Mouse (Mus musculus): Measurements from ENCODE around the gene Cobll1. TPM values are rescaled to one million over a fixed set of nuclear protein-coding genes. Genes with fewer than 3 reads are reported as not detected.

Gene Cobll1
- polyA plus RNA-seq, 1 experiment from 2014 or later = 19.9 TPM

GRCm38 (mm10) chr2:65188585-65188984, 50.6 kb downstream of the Cobll1 start:
- H3K27me3 ChIP-seq (replicated peaks) = no peaks in the 10 kb centered on the region
- H3K4me2 ChIP-seq (replicated peaks) = no peak overlapping the region
- H3K27ac ChIP-seq = no peak overlapping the region
- whole genome bisulfite sequencing = 52% methylated on average over 6 of the region's 6 CpGs
- H3K36me3 ChIP-seq = no peaks in the 10 kb centered on the region
- no peak for ATAC-seq
- no peak overlapping the region for H3K4me3 ChIP-seq (replicated peaks)
- H3K9me3 ChIP-seq = no peaks in the 10 kb centered on the region
- peaks cover 15% of the 10 kb centered on the region for H3K4me1 ChIP-seq (replicated peaks)
- H3K9ac ChIP-seq = no peak overlapping the region

- no peak overlapping the region for H3K4me3 ChIP-seq (replicated peaks)
- no peaks in the 10 kb centered on the region for H3K27me3 ChIP-seq (replicated peaks)
- H3K4me2 ChIP-seq (replicated peaks) = no peak overlapping the region
- ATAC-seq = no peak
- peaks cover 15% of the 10 kb centered on the region for H3K4me1 ChIP-seq (replicated peaks)
- H3K9ac ChIP-seq = no peak overlapping the region
- H3K36me3 ChIP-seq = no peaks in the 10 kb centered on the region
- no peak overlapping the region for H3K27ac ChIP-seq
- H3K9me3 ChIP-seq = no peaks in the 10 kb centered on the region
Observed at GRCm38 (mm10) chr2:65187652-65188051, 51.6 kb downstream of the Cobll1 start.

- Histone ChIP-seq H3K9me3 (no peaks in the 10 kb centered on the region), H3K4me1 (replicated peaks) (peaks cover 13% of the 10 kb centered on the region), H3K27me3 (replicated peaks) (no peaks in the 10 kb centered on the region), H3K4me2 (replicated peaks) (no peak overlapping the region), H3K27ac (no peak overlapping the region), H3K4me3 (replicated peaks) (no peak overlapping the region), H3K9ac (no peak overlapping the region), H3K36me3 (no peaks in the 10 kb centered on the region)
- 90% methylated on average over 3 of the region's 3 CpGs for WGBS
- no peak for ATAC-seq
Observed at GRCm38 (mm10) chr2:65187164-65187563, 52.0 kb downstream of the Cobll1 start.

GRCm38 (mm10) chr2:65182747-65183146, 56.5 kb downstream of the Cobll1 start:
- Histone ChIP-seq H3K4me3 (replicated peaks) (no peak overlapping the region), H3K9ac (no peak overlapping the region), H3K9me3 (no peaks in the 10 kb centered on the region), H3K4me2 (replicated peaks) (no peak overlapping the region), H3K36me3 (no peaks in the 10 kb centered on the region), H3K4me1 (replicated peaks) (peaks cover 8% of the 10 kb centered on the region), H3K27ac (no peak overlapping the region), H3K27me3 (replicated peaks) (no peaks in the 10 kb centered on the region)
- 43% methylated on average over 2 of the region's 2 CpGs for WGBS
- no peak for ATAC-seq

- Histone ChIP-seq H3K4me1 (replicated peaks) (peaks cover 8% of the 10 kb centered on the region), H3K9ac (no peak overlapping the region), H3K4me3 (replicated peaks) (no peak overlapping the region), H3K4me2 (replicated peaks) (no peak overlapping the region), H3K36me3 (no peaks in the 10 kb centered on the region), H3K27ac (no peak overlapping the region), H3K27me3 (replicated peaks) (no peaks in the 10 kb centered on the region), H3K9me3 (no peaks in the 10 kb centered on the region)
- ATAC-seq = no peak
- WGBS = 75% methylated on average over 8 of the region's 8 CpGs
Observed at GRCm38 (mm10) chr2:65181736-65182135, 57.5 kb downstream of the Cobll1 start.

- ATAC-seq = peak; percentile 12; the same call in 1 of the 2 replicates
- WGBS = 37% methylated on average over 9 of the region's 9 CpGs
- H3K4me2 ChIP-seq (replicated peaks) = peak overlapping the region; percentile 26; the same call in 1 of the 2 replicates
- H3K27me3 ChIP-seq (replicated peaks) = no peaks in the 10 kb centered on the region
- H3K4me3 ChIP-seq (replicated peaks) = no peak overlapping the region
- peaks cover 8% of the 10 kb centered on the region for H3K4me1 ChIP-seq (replicated peaks)
- H3K27ac ChIP-seq = no peak overlapping the region
- H3K9me3 ChIP-seq = no peaks in the 10 kb centered on the region
- H3K9ac ChIP-seq = no peak overlapping the region
- H3K36me3 ChIP-seq = no peaks in the 10 kb centered on the region
Observed at GRCm38 (mm10) chr2:65181066-65181716, 58.0 kb downstream of the Cobll1 start.

- ATAC-seq = no peak
- no peak overlapping the region for H3K27ac ChIP-seq
- 0 out of 2 replicates have a peak, but pooled peaks cover 5% of the 10 kb centered on the region for H3K4me1 ChIP-seq (replicated peaks)
- no peaks in the 10 kb centered on the region for H3K36me3 ChIP-seq
- no peak overlapping the region for H3K9ac ChIP-seq
- no peak overlapping the region for H3K4me3 ChIP-seq (replicated peaks)
- 71% methylated on average over 5 of the region's 5 CpGs for WGBS
- H3K4me2 ChIP-seq (replicated peaks) = no peak overlapping the region
- no peaks in the 10 kb centered on the region for H3K27me3 ChIP-seq (replicated peaks)
- H3K9me3 ChIP-seq = no peaks in the 10 kb centered on the region
Observed at GRCm38 (mm10) chr2:65175645-65176044, 63.6 kb downstream of the Cobll1 start.

- Histone ChIP-seq H3K9ac (no peak overlapping the region), H3K36me3 (no peaks in the 10 kb centered on the region), H3K27ac (no peak overlapping the region), H3K27me3 (replicated peaks) (no peaks in the 10 kb centered on the region), H3K9me3 (no peaks in the 10 kb centered on the region), H3K4me1 (replicated peaks) (0 out of 2 replicates have a peak, but pooled peaks cover 5% of the 10 kb centered on the region), H3K4me3 (replicated peaks) (no peak overlapping the region), H3K4me2 (replicated peaks) (no peak overlapping the region)
- WGBS = 77% methylated on average over 6 of the region's 6 CpGs
- ATAC-seq = no peak
Observed at GRCm38 (mm10) chr2:65172071-65172470, 67.1 kb downstream of the Cobll1 start.

- 22% methylated on average over 1 of the region's 1 CpGs for WGBS
- Histone ChIP-seq H3K4me2 (replicated peaks) (peak overlapping the region; percentile 30), H3K27ac (no peak overlapping the region), H3K4me3 (replicated peaks) (no peak overlapping the region), H3K27me3 (replicated peaks) (no peaks in the 10 kb centered on the region), H3K9ac (no peak overlapping the region), H3K9me3 (no peaks in the 10 kb centered on the region), H3K4me1 (replicated peaks) (0 out of 2 replicates have a peak, but pooled peaks cover 5% of the 10 kb centered on the region), H3K36me3 (no peaks in the 10 kb centered on the region)
- peak; percentile 46; the same call in 1 of the 2 replicates for ATAC-seq
Observed at GRCm38 (mm10) chr2:65171516-65171915, 67.7 kb downstream of the Cobll1 start.

- WGBS = 24% methylated on average over 18 of the region's 18 CpGs
- Histone ChIP-seq H3K27me3 (replicated peaks) (no peaks in the 10 kb centered on the region), H3K4me3 (replicated peaks) (peak overlapping the region; percentile 6), H3K9ac (no peak overlapping the region), H3K27ac (peak overlapping the region; percentile 45; the same call in 1 of the 2 replicates), H3K4me2 (replicated peaks) (peak overlapping the region; percentile 30), H3K36me3 (no peaks in the 10 kb centered on the region), H3K4me1 (replicated peaks) (0 out of 2 replicates have a peak, but pooled peaks cover 5% of the 10 kb centered on the region), H3K9me3 (no peaks in the 10 kb centered on the region)
- ATAC-seq = peak; percentile 81
Observed at GRCm38 (mm10) chr2:65170693-65171456, 68.3 kb downstream of the Cobll1 start.

- 62% methylated on average over 5 of the region's 5 CpGs for WGBS
- Histone ChIP-seq H3K4me2 (replicated peaks) (peak overlapping the region; percentile 30), H3K27me3 (replicated peaks) (no peaks in the 10 kb centered on the region), H3K4me1 (replicated peaks) (0 out of 2 replicates have a peak, but pooled peaks cover 2% of the 10 kb centered on the region), H3K36me3 (no peaks in the 10 kb centered on the region), H3K27ac (peak overlapping the region; percentile 45; the same call in 1 of the 2 replicates), H3K9ac (no peak overlapping the region), H3K4me3 (replicated peaks) (no peak overlapping the region), H3K9me3 (no peaks in the 10 kb centered on the region)
- ATAC-seq = no peak
Observed at GRCm38 (mm10) chr2:65170256-65170655, 68.9 kb downstream of the Cobll1 start.

- Histone ChIP-seq H3K9me3 (no peaks in the 10 kb centered on the region), H3K4me3 (replicated peaks) (no peak overlapping the region), H3K27me3 (replicated peaks) (no peaks in the 10 kb centered on the region), H3K4me2 (replicated peaks) (0 out of 2 replicates have a peak overlapping the region, but pooled peaks have one; percentile 14), H3K4me1 (replicated peaks) (no peaks in the 10 kb centered on the region), H3K36me3 (no peaks in the 10 kb centered on the region), H3K27ac (no peak overlapping the region), H3K9ac (no peak overlapping the region)
- WGBS = 26% methylated on average over 4 of the region's 4 CpGs
- peak; percentile 56 for ATAC-seq
Observed at GRCm38 (mm10) chr2:65163990-65164389, 75.2 kb downstream of the Cobll1 start.
